In genomic region chr8:13334671-13335070, GRCm38 (mm10) we compare ENCODE assay signal across 19 mouse cellular contexts. TPM values are rescaled to one million over a fixed set of nuclear protein-coding genes. Genes with fewer than 3 reads are reported as not detected.
DNase-seq lines count a peak whose midpoint lies in the region; TF ChIP-seq lines count a peak whose summit lies in the region.
"Had no signal": no experiment of that assay in that cellular context is flagged by ENCODE, and none has a peak within 500 bp of the region (broad histone marks: within the 10 kb centered on the region; RNA-seq: fewer than 3 reads in every experiment).

No protein-coding gene starts in this region.

- DNase-seq in layer of hippocampus, adult 2 months (ENCODE audit: low spot score in 2 of 2), result no peak
- no peak for DNase-seq in layer of hippocampus, postnatal 14 days (ENCODE audit: low spot score in 2 of 2)
- peak; percentile 37 for DNase-seq in 416B (ENCODE audit: low read depth)
- DNase-seq in left cerebral cortex, postnatal 14 days (ENCODE audit: low spot score in 2 of 2), result no peak
- no peak for DNase-seq in frontal cortex, postnatal 36 days (ENCODE audit: low spot score in 2 of 2)
- DNase-seq: adrenal gland, adult 2 months; cerebellum, adult 11-12 months; gastrocnemius, postnatal 10 days; heart, adult 18-20 months; liver, embryonic 13.5 days; lung, postnatal 36 days; thymus, postnatal 25 days had no signal

- no peak for TF ChIP-seq POLR2A in bone marrow, adult 2 months (IDR thresholded peaks at IDR 0.05; ENCODE audit: borderline replicate concordance, control insufficient read depth, low read depth, low read length)

- H3K4me3 ChIP-seq in layer of hippocampus, adult 2 months, result no peak overlapping the region
- no peak overlapping the region for H3K4me3 ChIP-seq in E14TG2a.4 (replicated peaks; ENCODE audit: low read length)
- no peak overlapping the region for H3K4me3 ChIP-seq in bone marrow, adult 2 months (replicated peaks; ENCODE audit: control insufficient read depth, low read depth, low read length)
- H3K4me3 ChIP-seq: embryonic facial prominence, embryonic 12.5 days; heart, embryonic 15.5 days; hindbrain, embryonic 12.5 days; intestine, embryonic 15.5 days; liver, embryonic 13.5 days; stomach, embryonic 15.5 days had no signal

- H3K27me3 ChIP-seq in E14TG2a.4 (ENCODE audit: insufficient read depth, low read length), result peaks cover 27% of the 10 kb centered on the region
- H3K27me3 ChIP-seq: embryonic facial prominence, embryonic 12.5 days; heart, embryonic 15.5 days; intestine, embryonic 15.5 days; stomach, embryonic 15.5 days had no signal

- no peaks in the 10 kb centered on the region for H3K9me3 ChIP-seq in E14TG2a.4 (ENCODE audit: low read length)
- H3K9me3 ChIP-seq: embryonic facial prominence, embryonic 12.5 days; heart, embryonic 15.5 days; hindbrain, embryonic 12.5 days; intestine, embryonic 15.5 days; liver, embryonic 13.5 days; stomach, embryonic 15.5 days had no signal

- WGBS in bone marrow, adult 2 months, result 53% methylated on average over 1 of the region's 1 CpGs

- peaks cover 33% of the 10 kb centered on the region for H3K4me1 ChIP-seq in E14TG2a.4 (replicated peaks; ENCODE audit: low read depth, low read length)
- peaks cover 4% of the 10 kb centered on the region for H3K4me1 ChIP-seq in bone marrow, adult 2 months (ENCODE audit: control insufficient read depth, insufficient read depth, low read length)
- H3K4me1 ChIP-seq: intestine, embryonic 15.5 days had no signal

- TF ChIP-seq CTCF in layer of hippocampus, adult 2 months (conservative IDR thresholded peaks at IDR 0.05), result peak; percentile 46
- peak; percentile 59 for TF ChIP-seq CTCF in E14TG2a.4 (conservative IDR thresholded peaks at IDR 0.05; ENCODE audit: low read length)
- TF ChIP-seq CTCF in bone marrow, adult 2 months (IDR thresholded peaks at IDR 0.05; ENCODE audit: control insufficient read depth, insufficient read depth, low read length), result peak; percentile 51

- intact Hi-C loops in left cerebral cortex, postnatal 14 days (cut with DNase I), result no loop called here

- no peak overlapping the region for H3K27ac ChIP-seq in layer of hippocampus, adult 2 months
- no peak overlapping the region for H3K27ac ChIP-seq in bone marrow, adult 2 months (ENCODE audit: control insufficient read depth, insufficient read depth, low read depth, low read length, poor library complexity)
- H3K27ac ChIP-seq: embryonic facial prominence, embryonic 12.5 days; heart, embryonic 15.5 days; hindbrain, embryonic 12.5 days; intestine, embryonic 15.5 days; liver, embryonic 13.5 days; stomach, embryonic 15.5 days had no signal

- H3K36me3 ChIP-seq in E14TG2a.4 (ENCODE audit: insufficient read depth, low read length), result no peaks in the 10 kb centered on the region
- H3K36me3 ChIP-seq: embryonic facial prominence, embryonic 12.5 days; heart, embryonic 15.5 days; hindbrain, embryonic 12.5 days; intestine, embryonic 15.5 days; liver, embryonic 13.5 days; stomach, embryonic 15.5 days had no signal

RNA-seq across cellular contexts. Expression of gene Tfdp1, which starts 3.9 kb away (rescaled TPM):
- total RNA-seq in layer of hippocampus, adult 2 months (2021), result 10 to 100 TPM; 66.1 to 66.7 TPM
- 10 to 100 TPM; 64.8 to 71.4 TPM for total RNA-seq in layer of hippocampus, postnatal 14 days (2021)
- 56.4 and 72.3 TPM in 2 replicates for polyA plus RNA-seq in bone marrow, adult 2 months (2011; ENCODE audit: insufficient read depth, insufficient read length, low replicate concordance, missing spikeins)
- total RNA-seq in left cerebral cortex, postnatal 14 days (2021), result 10 to 100 TPM; 59.4 to 65.9 TPM

RNA-seq across cellular contexts. Expression of gene Tmco3, which starts 46.7 kb away (rescaled TPM):
- 10 to 100 TPM; 42.8 to 42.9 TPM for total RNA-seq in layer of hippocampus, adult 2 months (2021)
- 10 to 100 TPM; 47.1 to 49.9 TPM for total RNA-seq in layer of hippocampus, postnatal 14 days (2021)
- polyA plus RNA-seq in bone marrow, adult 2 months (2011; ENCODE audit: insufficient read depth, insufficient read length, low replicate concordance, missing spikeins), result 7.4 and 7.9 TPM in 2 replicates
- 10 to 100 TPM; 46.9 to 53.1 TPM for total RNA-seq in left cerebral cortex, postnatal 14 days (2021)

RNA-seq across cellular contexts. Expression of gene Dcun1d2, which starts 46.7 kb away (rescaled TPM):
- 10 to 100 TPM; 36.4 to 40.1 TPM for total RNA-seq in layer of hippocampus, adult 2 months (2021)
- total RNA-seq in layer of hippocampus, postnatal 14 days (2021), result 10 to 100 TPM; 29.3 to 31.1 TPM
- 5.7 and 7.4 TPM in 2 replicates for polyA plus RNA-seq in bone marrow, adult 2 months (2011; ENCODE audit: insufficient read depth, insufficient read length, low replicate concordance, missing spikeins)
- 10 to 100 TPM; 27.7 to 31.2 TPM for total RNA-seq in left cerebral cortex, postnatal 14 days (2021)
